Mouse (Mus musculus): Measurements from ENCODE around the gene Dync2li1. TPM values are rescaled to one million over a fixed set of nuclear protein-coding genes. Genes with fewer than 3 reads are reported as not detected.

The Dync2li1 gene
- total RNA-seq, 2 experiments from 2014 or later: 2.6 to 3.3 TPM

- intact Hi-C loops (cut with DNase I): no loop called here
- no peak for DNase-seq
Observed at GRCm38 (mm10) chr17:84607617-84608016, 18.7 kb upstream of the Dync2li1 start.

DNA sequence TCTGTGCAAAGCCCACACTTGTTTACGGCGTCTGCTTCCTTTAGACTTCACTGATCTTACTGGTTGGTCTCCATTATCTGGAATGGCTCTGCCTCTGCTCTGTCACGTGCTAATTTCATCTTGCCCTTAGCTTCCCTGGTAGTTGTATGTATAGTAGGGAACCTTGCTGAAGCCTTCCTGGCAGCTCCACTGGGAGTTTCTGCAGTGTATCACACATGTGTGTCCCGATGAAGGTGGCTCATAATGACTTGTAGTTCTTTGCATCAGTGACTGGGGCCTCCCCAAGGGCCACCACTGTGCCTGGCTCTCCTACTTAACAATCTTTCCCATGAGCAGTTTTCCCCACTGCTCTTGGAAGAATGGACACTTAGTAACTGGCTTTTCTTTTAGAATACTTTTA, 17.7 kb upstream of the Dync2li1 start:
- no peak for DNase-seq
- intact Hi-C loops (cut with DNase I): no loop called here

DNA sequence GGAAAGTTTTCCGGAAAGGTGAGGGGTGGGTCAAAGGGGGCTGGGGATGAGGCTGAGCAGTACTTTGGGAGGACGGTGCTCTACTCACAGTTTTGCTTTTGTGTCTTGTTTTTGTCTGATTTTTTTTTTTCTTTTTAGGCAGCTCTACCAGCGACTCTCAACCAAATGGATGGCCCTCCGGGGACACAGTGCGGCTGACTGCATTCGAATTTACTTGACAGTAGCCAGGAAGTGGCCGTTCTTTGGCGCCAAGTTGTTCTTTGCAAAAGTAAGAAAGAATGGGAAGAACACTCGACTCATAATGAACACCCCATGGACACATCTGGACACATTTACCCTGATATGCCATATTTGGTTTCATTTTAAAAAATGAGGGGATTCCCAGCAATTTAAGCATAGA, 14.8 kb upstream of the Dync2li1 start:
- intact Hi-C loops (cut with DNase I): no loop called here
- peak; percentile 31 to 62 for DNase-seq

- intact Hi-C loops (cut with DNase I): no loop called here
- DNase-seq: no peak
Observed at GRCm38 (mm10) chr17:84611971-84612370, 14.3 kb upstream of the Dync2li1 start.

DNA sequence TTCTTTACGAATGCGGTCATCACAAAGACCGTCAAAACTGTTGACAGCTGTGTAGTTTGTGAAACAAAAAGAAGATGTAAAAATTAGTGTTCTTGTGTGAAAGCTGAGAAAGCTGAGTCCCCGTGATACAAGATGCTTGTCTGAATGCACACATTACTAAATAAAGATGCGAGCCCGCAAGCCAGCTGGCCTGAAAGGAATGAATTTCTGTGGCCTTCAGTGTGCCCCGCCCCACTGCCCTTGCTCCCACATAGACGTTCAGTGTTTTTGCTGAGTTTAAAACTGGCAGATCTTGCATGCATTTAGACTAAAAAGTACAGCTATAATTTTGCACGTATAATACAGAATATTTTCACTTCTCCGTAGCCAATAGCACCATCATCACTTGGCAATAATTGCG, 10.5 kb upstream of the Dync2li1 start:
- no peak for DNase-seq
- intact Hi-C loops (cut with DNase I): no loop called here

DNA sequence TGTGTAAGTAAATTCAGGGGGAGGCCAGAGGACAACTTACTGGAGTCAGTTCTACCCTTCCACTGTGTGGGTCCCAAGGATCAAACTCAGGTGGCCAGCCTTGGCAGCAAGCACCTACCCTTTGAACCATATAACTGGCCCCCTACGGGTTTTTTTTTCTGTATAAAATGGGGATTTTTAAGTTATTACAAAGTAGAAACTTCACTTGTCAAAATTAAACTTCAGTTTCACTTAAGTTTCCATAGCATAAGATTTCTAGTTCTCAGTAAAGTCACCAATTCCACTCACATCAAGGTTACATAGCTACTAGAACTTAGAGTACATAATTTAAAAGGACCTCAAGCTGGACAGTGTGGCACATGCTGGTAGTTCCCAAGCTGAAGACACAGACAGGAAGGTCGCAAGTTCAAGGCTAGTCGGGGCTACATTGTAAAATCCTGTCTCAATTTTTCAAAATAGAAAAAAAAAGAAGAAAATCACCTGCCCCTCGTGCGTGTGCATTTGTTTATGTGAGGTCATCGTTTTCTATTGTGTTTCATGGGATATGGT, 9.7 kb upstream of the Dync2li1 start:
- no peak for DNase-seq
- intact Hi-C loops (cut with DNase I): no loop called here

- DNase-seq: no peak
Observed at GRCm38 (mm10) chr17:84617953-84618352, 8.3 kb upstream of the Dync2li1 start.

GRCm38 (mm10) chr17:84619112-84619511, 7.2 kb upstream of the Dync2li1 start:
- DNase-seq: no peak
- intact Hi-C loops (cut with DNase I): no loop called here

More at GRCm38 (mm10) chr17:84617953-84618352, 8.3 kb upstream of the Dync2li1 start:
- intact Hi-C loops (cut with DNase I): no loop called here

- DNase-seq: no peak
- intact Hi-C loops (cut with DNase I): no loop called here
Observed at GRCm38 (mm10) chr17:84620076-84620475, 6.2 kb upstream of the Dync2li1 start.

DNA sequence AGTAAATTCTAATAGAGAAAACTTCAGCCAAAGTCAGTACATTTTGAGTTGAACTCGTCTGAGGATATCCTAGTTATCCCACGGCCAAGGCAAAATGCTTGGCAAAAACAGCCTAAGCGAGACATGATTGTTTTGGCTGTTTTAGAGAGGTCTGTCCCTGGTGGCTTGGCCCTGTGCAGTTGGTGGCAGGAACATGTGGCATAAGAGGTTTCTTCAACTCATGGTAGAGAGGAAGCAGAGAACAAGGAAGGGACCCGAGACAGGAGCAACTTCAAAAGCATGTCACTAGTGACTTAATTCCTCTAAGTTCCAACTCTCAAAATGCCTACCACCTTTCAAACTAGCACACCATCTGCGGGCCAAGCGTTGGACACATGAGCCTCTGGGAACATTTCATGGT, 5.7 kb upstream of the Dync2li1 start:
- DNase-seq: no peak
- intact Hi-C loops (cut with DNase I): no loop called here

DNA sequence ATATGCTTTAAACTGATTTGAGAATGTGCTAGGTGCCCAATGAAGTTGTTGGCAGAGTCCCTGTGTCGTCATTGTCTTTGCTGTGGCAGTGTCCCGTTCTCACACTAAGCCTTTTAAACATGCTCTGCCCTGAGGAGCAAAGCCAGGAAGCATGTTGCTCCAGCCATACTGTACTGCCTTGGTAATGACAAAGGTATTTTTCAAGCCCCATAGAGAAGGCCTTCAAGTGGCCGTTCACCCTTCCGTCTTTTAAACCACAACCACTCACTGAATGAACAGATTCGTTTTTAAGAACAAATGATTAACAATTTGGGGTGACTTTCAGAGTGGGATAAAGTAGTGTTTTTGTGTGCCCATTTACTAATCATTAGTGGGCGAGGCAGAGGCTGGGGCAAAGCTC, 5.1 kb upstream of the Dync2li1 start:
- DNase-seq: no peak
- intact Hi-C loops (cut with DNase I): no loop called here

DNA sequence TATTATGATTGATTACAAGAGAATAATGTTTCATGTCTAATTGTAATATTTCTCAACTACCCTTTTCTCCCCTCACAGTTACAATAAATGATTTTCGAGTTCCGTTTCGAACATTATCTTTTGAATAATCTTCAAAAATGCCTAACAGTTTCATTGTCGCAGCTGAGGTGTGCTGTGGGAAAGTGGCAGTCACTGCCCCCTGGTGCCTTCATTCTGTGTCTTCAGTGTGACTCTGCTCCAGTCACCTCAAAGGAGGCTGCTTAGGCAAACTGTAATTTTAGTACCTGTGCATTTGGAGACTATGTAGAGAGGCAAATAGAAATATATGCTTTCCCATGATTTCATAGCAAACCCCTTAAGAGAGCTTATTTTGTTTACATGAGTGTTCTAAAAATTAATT, 4.3 kb upstream of the Dync2li1 start:
- intact Hi-C loops (cut with DNase I): no loop called here
- no peak for DNase-seq

DNA sequence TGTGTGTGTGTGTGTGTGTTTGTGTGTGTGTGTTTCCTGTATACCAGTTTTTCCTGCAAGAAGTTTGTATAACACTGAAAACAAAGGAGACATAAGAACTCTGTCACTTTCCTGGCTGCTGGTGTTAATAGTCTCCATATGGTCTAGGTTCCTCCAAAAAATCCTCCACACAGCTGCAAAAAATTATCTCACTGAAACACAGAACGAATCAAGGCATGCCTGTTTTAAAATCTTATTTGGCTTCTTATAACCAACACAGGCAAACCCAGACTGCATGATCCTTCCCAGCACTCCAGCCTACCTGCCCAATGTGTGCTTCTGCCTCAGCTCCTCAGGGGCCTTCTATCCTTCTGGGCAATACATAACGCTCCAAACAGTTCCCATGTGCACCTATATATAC, 3.4 kb upstream of the Dync2li1 start:
- DNase-seq: no peak
- intact Hi-C loops (cut with DNase I): no loop called here

DNA sequence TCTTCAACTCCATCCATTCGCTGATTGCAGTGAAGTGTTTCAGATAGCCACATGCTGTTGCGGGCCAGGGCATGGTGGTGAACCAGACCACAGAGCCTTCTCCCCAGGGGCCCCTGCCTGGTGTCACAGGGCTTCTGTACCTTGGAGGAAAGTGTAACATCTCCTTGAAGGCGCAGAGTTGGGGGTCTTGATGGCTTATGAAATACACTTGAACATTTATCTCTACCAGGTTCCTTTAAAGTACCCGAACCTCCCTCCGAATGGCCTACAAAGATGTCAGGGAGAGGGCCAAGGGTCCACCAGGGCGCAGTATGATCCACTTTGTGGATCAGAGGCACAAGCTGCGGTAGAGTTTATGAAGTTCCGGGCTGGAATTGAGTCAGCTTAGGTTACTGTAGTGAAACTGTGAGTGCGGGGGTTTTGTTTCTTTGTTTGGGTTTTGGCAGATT, 585 bp downstream of the Dync2li1 start:
- intact Hi-C loops (cut with DNase I): no loop called here
- DNase-seq: no peak

GRCm38 (mm10) chr17:84627721-84628120, 1.4 kb downstream of the Dync2li1 start:
- DNase-seq: no peak
- intact Hi-C loops (cut with DNase I): no loop called here

DNA sequence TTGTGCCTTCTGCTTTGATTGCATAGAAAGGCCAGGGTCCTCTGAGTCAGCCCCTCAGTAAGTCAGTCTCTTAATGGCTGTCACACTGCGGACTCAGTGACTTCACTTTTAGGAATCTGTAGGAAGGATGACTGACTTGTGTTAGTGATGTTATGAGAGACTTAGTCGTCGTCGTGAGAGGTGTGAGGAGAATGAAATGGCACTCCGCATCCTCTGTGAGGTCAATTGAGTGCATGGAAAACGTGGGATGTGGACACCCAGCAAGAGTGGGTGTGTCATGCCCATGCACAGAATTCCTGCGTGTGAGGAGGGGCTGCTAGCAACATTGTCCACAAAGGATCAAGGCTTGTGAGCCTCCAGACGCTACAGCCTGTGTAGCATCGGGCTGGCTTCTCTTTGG, 2.3 kb downstream of the Dync2li1 start:
- intact Hi-C loops (cut with DNase I): no loop called here
- no peak for DNase-seq

DNA sequence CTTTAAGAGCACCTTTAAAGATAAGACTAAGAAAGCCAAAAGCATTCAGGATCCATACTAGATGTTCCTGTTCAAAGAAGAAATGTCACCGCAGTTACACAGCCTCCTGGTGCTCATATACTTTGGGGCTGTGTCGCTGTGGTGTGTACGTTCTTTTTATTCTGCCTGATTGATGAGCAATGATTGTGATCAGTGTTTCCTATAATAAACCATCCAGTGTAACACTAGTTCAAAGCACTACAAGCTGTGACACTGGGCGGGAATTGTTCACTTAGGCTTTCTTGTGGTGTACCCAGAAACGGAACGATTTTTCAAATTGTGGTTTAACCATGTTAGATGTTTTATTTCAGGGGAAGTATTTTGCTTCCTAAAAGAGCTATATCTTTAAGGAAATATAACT, 5.5 kb downstream of the Dync2li1 start:
- intact Hi-C loops (cut with DNase I): no loop called here
- no peak for DNase-seq

- intact Hi-C loops (cut with DNase I): no loop called here
Observed at GRCm38 (mm10) chr17:84633443-84633842, 7.1 kb downstream of the Dync2li1 start.

DNA sequence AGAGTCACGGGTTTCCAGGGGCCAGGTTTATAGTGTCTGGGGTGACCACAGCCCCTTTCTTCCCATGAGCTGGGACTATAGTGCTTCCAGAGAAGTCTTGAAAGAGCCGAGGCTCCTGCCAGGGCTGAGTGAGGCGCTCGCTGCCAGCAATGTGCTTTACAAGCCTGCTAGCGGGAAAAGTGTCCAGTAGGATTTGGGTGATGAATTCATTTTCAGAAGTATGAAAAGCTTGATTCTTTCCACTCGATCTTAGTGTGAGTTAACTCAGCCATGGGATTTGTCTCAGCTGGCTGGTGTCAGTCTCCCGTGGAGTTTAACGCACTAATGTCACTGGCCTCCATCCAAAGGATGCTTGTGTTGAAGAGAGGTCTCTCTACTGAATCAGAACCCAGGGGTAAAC, 10.0 kb downstream of the Dync2li1 start:
- intact Hi-C loops (cut with DNase I): no loop called here

More at GRCm38 (mm10) chr17:84633443-84633842, 7.1 kb downstream of the Dync2li1 start:
- DNase-seq: no peak

DNA sequence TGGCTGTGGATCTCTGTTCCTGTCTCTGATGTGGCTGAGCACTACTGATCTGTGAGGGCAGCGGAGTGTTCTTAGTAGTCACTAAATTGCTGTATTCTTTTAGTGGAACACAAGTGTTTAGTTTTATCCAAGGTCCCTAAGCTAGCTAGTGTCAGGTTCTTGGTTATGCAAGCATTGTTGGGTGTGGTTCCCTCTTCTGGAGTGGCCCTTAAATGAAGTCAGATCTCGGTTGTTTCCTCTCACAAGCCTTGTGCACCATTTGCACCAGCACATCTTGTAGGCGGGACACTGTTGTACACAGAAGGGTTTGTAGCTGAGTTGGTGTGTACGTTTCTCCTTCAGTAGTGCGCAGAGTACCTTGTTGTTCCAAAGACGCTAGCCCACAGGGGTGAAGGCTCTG, 11.7 kb downstream of the Dync2li1 start:
- intact Hi-C loops (cut with DNase I): no loop called here
- no peak for DNase-seq

More for the DNA sequence above, 10.0 kb downstream of the Dync2li1 start:
- no peak for DNase-seq

DNA sequence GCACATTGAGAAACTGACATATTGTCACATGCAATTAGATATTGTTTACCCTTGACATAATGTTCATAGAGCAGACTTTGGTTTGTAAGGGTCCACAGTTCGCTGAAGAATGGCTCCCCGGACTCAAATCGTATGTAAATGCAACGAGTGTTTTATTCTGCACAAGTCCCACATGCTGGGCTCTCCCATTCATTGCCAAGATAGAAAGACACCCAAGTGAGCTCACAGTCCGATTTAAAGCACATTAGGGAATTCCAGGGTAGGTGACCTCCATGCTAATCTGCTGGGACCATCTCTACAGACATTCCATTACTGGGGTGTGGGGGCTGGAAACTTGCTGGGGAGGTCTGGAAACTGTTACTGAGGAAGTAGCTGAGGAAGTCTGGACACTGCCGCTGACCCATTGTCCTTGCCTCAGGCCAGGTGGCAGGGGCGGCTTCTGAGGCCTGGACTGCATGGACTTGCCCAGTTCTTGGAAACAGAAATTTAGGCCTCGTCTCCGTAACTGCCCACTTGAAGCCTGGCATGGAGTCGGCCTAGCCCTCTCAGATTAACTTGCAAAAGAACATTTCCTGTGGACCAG, 13.6 kb downstream of the Dync2li1 start:
- no peak for DNase-seq

GRCm38 (mm10) chr17:84641893-84642292, 15.6 kb downstream of the Dync2li1 start:
- intact Hi-C loops (cut with DNase I): no loop called here
- no peak for DNase-seq

More for the DNA sequence above, 13.6 kb downstream of the Dync2li1 start:
- intact Hi-C loops (cut with DNase I): no loop called here

GRCm38 (mm10) chr17:84642324-84642723, 16.0 kb downstream of the Dync2li1 start:
- intact Hi-C loops (cut with DNase I): no loop called here
- DNase-seq: no peak

Measured in gastrocnemius, postnatal 36 days (tissue).